Mouse (Mus musculus): ENCODE results near the gene Plac1.
"Not testable (repeated sequence)": the region's sequence is repeated elsewhere in the genome, so short reads cannot be mapped to it uniquely, and the experiment has no call there.

The Plac1 gene

GRCm38 (mm10) chrX:53240011-53240410, at the start of gene Plac1:
Plac1 (minus strand) TSS chrX:53240111.
- no peak for DNase-seq (ENCODE audit: low spot score)

GRCm38 (mm10) chrX:53287924-53288323, 48.0 kb upstream of the Plac1 start:
- DNase-seq (ENCODE audit: low spot score): no peak

- DNase-seq (ENCODE audit: low spot score): no peak
Measured at GRCm38 (mm10) chrX:53273124-53273523, 33.2 kb upstream of the Plac1 start, which contains the start of gene Fam122c. Fam122c (plus strand) TSS chrX:53273424.

GRCm38 (mm10) chrX:53271628-53272027, 31.7 kb upstream of the Plac1 start:
- not testable (repeated sequence) for DNase-seq (ENCODE audit: low spot score)

- DNase-seq (ENCODE audit: low spot score): no peak
Measured at GRCm38 (mm10) chrX:53270063-53270432, 30.1 kb upstream of the Plac1 start.

GRCm38 (mm10) chrX:53269289-53270062, 29.6 kb upstream of the Plac1 start, which contains the start of gene Fam122b:
Fam122b (minus strand) TSS chrX:53269805.
- peak; percentile 89 for DNase-seq (ENCODE audit: low spot score)

GRCm38 (mm10) chrX:53268856-53269255, 28.9 kb upstream of the Plac1 start:
- DNase-seq (ENCODE audit: low spot score): peak; percentile 65

- no peak for DNase-seq (ENCODE audit: low spot score)
Measured at GRCm38 (mm10) chrX:53266186-53266585, 26.3 kb upstream of the Plac1 start.

- DNase-seq (ENCODE audit: low spot score): no peak
Measured at GRCm38 (mm10) chrX:53255195-53255594, 15.3 kb upstream of the Plac1 start.

GRCm38 (mm10) chrX:53237971-53238370, 1.9 kb downstream of the Plac1 start:
- peak; percentile 3 for DNase-seq (ENCODE audit: low spot score)

- no peak for DNase-seq (ENCODE audit: low spot score)
Measured at GRCm38 (mm10) chrX:53236404-53236803, 3.5 kb downstream of the Plac1 start.

GRCm38 (mm10) chrX:53233689-53234088, 6.2 kb downstream of the Plac1 start:
- no peak for DNase-seq (ENCODE audit: low spot score)

GRCm38 (mm10) chrX:53231965-53232364, 7.9 kb downstream of the Plac1 start:
- no peak for DNase-seq (ENCODE audit: low spot score)

- DNase-seq (ENCODE audit: low spot score): no peak
Measured at GRCm38 (mm10) chrX:53224353-53224944, 15.5 kb downstream of the Plac1 start.

- DNase-seq (ENCODE audit: low spot score): peak; percentile 20
Measured at GRCm38 (mm10) chrX:53220855-53221254, 19.1 kb downstream of the Plac1 start.

GRCm38 (mm10) chrX:53214557-53215229, 25.2 kb downstream of the Plac1 start:
- DNase-seq (ENCODE audit: low spot score): no peak

GRCm38 (mm10) chrX:53213838-53214237, 26.1 kb downstream of the Plac1 start:
- DNase-seq (ENCODE audit: low spot score): no peak

GRCm38 (mm10) chrX:53212485-53212884, 27.4 kb downstream of the Plac1 start:
- no peak for DNase-seq (ENCODE audit: low spot score)

- DNase-seq (ENCODE audit: low spot score): peak; percentile 69
Measured at GRCm38 (mm10) chrX:53211756-53212483, 28.0 kb downstream of the Plac1 start.

- no peak for DNase-seq (ENCODE audit: low spot score)
Measured at GRCm38 (mm10) chrX:53209431-53209830, 30.5 kb downstream of the Plac1 start.

- no peak for DNase-seq (ENCODE audit: low spot score)
Measured at GRCm38 (mm10) chrX:53204690-53205311, 35.1 kb downstream of the Plac1 start.

- no peak for DNase-seq (ENCODE audit: low spot score)
Measured at GRCm38 (mm10) chrX:53201616-53202015, 38.3 kb downstream of the Plac1 start.
